In the genomic region with DNA sequence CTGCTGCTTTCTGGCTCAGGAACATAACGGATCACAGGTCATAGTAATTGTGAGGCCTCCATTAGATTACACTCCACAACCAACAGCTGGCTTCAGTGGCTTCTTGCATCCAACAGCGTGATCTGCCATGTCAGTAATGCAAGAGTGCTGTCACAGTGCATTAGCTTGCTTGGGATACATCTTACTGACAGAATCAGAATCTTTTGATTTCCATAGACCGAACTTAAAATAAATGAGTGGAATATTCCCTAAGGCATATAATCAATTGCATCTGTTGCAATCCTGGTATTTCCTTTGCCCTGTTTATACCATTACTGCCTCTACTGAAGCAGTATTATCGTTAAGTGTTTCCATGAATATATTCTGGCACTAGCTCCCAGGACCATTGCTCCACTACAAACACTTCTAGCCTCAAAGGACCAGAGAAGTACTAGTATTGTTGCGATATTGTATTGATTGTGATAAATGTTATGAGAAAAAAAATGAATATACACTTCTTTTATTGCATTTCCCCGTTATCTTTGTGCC, we compare ENCODE assay signal across 16 mouse cellular contexts.
"Had no signal": no experiment of that assay in that cellular context is flagged by ENCODE, and none has a peak within 500 bp of the region (broad histone marks: within the 10 kb centered on the region; RNA-seq: fewer than 3 reads in every experiment).

No protein-coding gene starts in this region.

- H3K4me3 ChIP-seq: kidney, embryonic 15.5 days; liver, embryonic 13.5 days; stomach, embryonic 15.5 days had no signal

- H3K36me3 ChIP-seq: kidney, embryonic 15.5 days; liver, embryonic 13.5 days; stomach, embryonic 15.5 days had no signal

- H3K9ac ChIP-seq: kidney, embryonic 15.5 days; liver, embryonic 13.5 days; stomach, embryonic 15.5 days had no signal

- H3K4me1 ChIP-seq: kidney, embryonic 15.5 days; liver, embryonic 13.5 days; stomach, embryonic 15.5 days had no signal

- H3K9me3 ChIP-seq: kidney, embryonic 15.5 days; liver, embryonic 13.5 days; stomach, embryonic 15.5 days had no signal

- DNase-seq: kidney, adult 11 months; kidney, adult 8-10 months; kidney, postnatal 10 days; kidney, postnatal 4 days; liver; liver, embryonic 13.5 days; lung, adult 2 months; lung, postnatal 14 days; lung, postnatal 4 days; midbrain, embryonic 14.5 days; right cerebral cortex, postnatal 25 days; spleen, adult 18-20 months; thymus, postnatal 25 days had no signal

- H3K27ac ChIP-seq: kidney, embryonic 15.5 days; liver, embryonic 13.5 days; stomach, embryonic 15.5 days had no signal

- H3K4me2 ChIP-seq: kidney, embryonic 15.5 days; liver, embryonic 13.5 days; midbrain, embryonic 11.5 days; stomach, embryonic 15.5 days had no signal

- H3K27me3 ChIP-seq: kidney, embryonic 15.5 days; liver, embryonic 13.5 days; stomach, embryonic 15.5 days had no signal
